Mouse (Mus musculus) heart, embryonic 12.5 days (tissue): ENCODE results near the gene Grsf1. TPM values are rescaled to one million over a fixed set of nuclear protein-coding genes. Genes with fewer than 3 reads are reported as not detected.

Experiments
- ATAC-seq: fragments of 200-750 bp; cut with Nextera tagmentation; 2 replicates; pipeline ENCODE4 v1.8.0; 2017; ENCODE audit warnings: moderate TSS enrichment, moderate library complexity; ENCODE audit not compliant: insufficient number of reproducible peaks, low FRiP score
- H3K27ac ChIP-seq: fragments of 300-500 bp; sonication (generic); 2 replicates; pipeline ENCODE4 v1.5.1; 2016; ENCODE audit warnings: mild to moderate bottlenecking, moderate library complexity; ENCODE audit not compliant: poor library complexity, severe bottlenecking
- H3K27me3 ChIP-seq: fragments of 300-500 bp; sonication (generic); replicated peaks from 2 replicates; pipeline ENCODE4 v1.6.1; 2016; ENCODE audit warnings: mild to moderate bottlenecking, moderate library complexity
- H3K36me3 ChIP-seq: fragments of 300-500 bp; sonication (generic); 2 replicates; pipeline ENCODE4 v1.6.1; 2016; ENCODE audit warnings: mild to moderate bottlenecking, moderate library complexity
- H3K4me1 ChIP-seq: fragments of 300-500 bp; sonication (generic); replicated peaks from 2 replicates; pipeline ENCODE4 v1.6.1; 2016; ENCODE audit warnings: mild to moderate bottlenecking
- H3K4me2 ChIP-seq: fragments of 300-500 bp; sonication (generic); 2 replicates; pipeline ENCODE4 v1.6.1; 2016; ENCODE audit warnings: mild to moderate bottlenecking, moderate library complexity
- H3K4me3 ChIP-seq: fragments of 300-500 bp; sonication (generic); 2 replicates; pipeline ENCODE4 v1.5.1; 2016; ENCODE audit warnings: mild to moderate bottlenecking
- H3K9ac ChIP-seq: fragments of 300-500 bp; sonication (generic); 2 replicates; pipeline ENCODE4 v1.6.1; 2016; ENCODE audit warnings: mild to moderate bottlenecking, moderate library complexity
- H3K9me3 ChIP-seq: fragments of 300-500 bp; sonication (generic); replicated peaks from 2 replicates; pipeline ENCODE4 v1.6.1; 2016; ENCODE audit warnings: mild to moderate bottlenecking, moderate library complexity
- WGBS: fragments of 180-500 bp; shearing (Covaris S2); methylation state at CpG from one replicate; pipeline ENCODE4 v1.1.7; 2016; 5-methylcytosine and 5-hydroxymethylcytosine counted together
- polyA plus RNA-seq: library from polyadenylated mRNA; unstranded; fragments of >200 nt; fragmentation: Nextera tagmentation; extraction: Ambion mirVana; gene quantifications from 2 replicates; pipeline ENCODE4 v1.2.1, GENCODE M21; 2016

The Grsf1 gene
- polyA plus RNA-seq, 1 experiment from 2014 or later, result 90.1 TPM

GRCm38 (mm10) chr5:88629987-88630386 is 46.0 kb downstream of the Grsf1 start:
- Histone ChIP-seq H3K4me2 (no peak overlapping the region), H3K36me3 (peaks cover 43% of the 10 kb centered on the region), H3K4me3 (no peak overlapping the region), H3K27ac (no peak overlapping the region), H3K9me3 (no peaks in the 10 kb centered on the region), H3K9ac (no peak overlapping the region), H3K4me1 (peaks cover 11% of the 10 kb centered on the region), H3K27me3 (no peaks in the 10 kb centered on the region)
- 75% methylated on average over 8 of the region's 8 CpGs for WGBS
- ATAC-seq, result no peak

DNA sequence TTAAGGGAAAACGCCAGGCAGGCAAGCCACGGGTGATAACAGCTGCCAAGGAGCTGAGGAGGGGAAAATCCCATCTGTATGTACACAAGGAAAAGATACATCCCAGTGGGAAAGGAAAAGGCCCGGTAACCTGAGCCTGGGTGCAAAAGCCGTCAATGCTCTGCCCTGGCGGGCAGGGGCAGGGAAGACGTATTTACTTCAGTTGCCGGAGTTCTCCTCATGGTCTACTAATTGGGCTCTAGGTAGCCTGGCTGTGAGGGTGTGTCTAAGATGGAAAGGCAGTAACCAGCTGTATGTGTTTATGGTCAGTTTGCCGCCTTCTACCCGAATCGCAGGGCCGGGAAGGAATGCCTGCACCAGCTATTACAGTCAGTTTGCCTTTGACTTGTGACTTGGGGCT is 46.8 kb downstream of the Grsf1 start:
- Histone ChIP-seq H3K9me3 (no peaks in the 10 kb centered on the region), H3K27me3 (no peaks in the 10 kb centered on the region), H3K9ac (no peak overlapping the region), H3K27ac (no peak overlapping the region), H3K4me1 (peaks cover 11% of the 10 kb centered on the region), H3K4me2 (no peak overlapping the region), H3K36me3 (peaks cover 36% of the 10 kb centered on the region), H3K4me3 (no peak overlapping the region)
- no peak for ATAC-seq
- 80% methylated on average over 11 of the region's 11 CpGs for WGBS

DNA sequence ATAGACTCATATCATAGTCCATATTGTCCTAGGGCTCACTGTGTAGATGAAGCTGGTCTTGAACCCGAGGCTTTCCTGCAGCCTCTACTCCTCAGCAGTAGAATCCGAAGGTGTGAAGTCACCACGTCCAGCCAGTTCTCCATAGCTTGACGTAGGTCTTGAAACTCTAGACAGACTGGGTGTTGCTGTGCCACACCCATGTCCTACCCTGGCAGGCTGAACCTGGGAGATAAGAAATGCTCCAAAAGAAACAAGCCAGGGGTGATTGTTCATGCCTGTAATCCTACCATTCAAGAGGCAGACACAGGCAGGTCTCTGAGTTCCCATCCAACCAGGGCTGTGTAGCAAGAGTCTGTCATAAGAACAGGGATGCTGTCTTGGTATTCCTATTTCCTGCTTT is 48.4 kb downstream of the Grsf1 start:
- H3K9me3 ChIP-seq, result no peaks in the 10 kb centered on the region
- no peaks in the 10 kb centered on the region for H3K27me3 ChIP-seq
- peaks cover 11% of the 10 kb centered on the region for H3K4me1 ChIP-seq
- H3K4me3 ChIP-seq, result no peak overlapping the region
- H3K4me2 ChIP-seq, result no peak overlapping the region
- H3K9ac ChIP-seq, result no peak overlapping the region
- peaks cover 26% of the 10 kb centered on the region for H3K36me3 ChIP-seq
- no peak overlapping the region for H3K27ac ChIP-seq
- ATAC-seq, result peak; percentile 87
- 72% methylated on average over 4 of the region's 4 CpGs for WGBS

- WGBS, result 83% methylated on average over 4 of the region's 4 CpGs
Measured at GRCm38 (mm10) chr5:88616988-88617387, 59.0 kb downstream of the Grsf1 start.

DNA sequence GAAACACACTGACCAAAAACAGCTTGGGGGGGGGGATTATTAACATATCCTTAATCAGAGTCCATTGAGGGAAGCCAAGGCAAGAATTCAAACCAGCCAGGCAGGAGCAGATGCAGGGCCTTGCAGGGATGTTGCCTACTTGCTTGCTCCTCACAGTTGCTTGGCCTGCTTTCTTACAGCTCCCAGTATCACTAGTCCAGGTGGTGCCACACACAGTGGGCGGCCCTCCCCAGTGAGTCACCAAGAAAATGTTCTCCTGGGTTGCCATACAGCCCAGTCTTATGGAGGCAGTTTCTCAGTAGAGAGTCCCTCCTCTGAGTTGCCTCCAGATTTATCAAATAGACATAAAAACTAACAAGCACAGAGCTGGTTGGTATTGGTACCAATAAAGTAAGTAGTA is 61.8 kb downstream of the Grsf1 start:
- no peaks in the 10 kb centered on the region for H3K9me3 ChIP-seq
- H3K9ac ChIP-seq, result no peak overlapping the region; the same call in 1 of the 2 replicates
- H3K27ac ChIP-seq, result no peak overlapping the region
- 82% methylated on average over 1 of the region's 1 CpGs for WGBS
- H3K4me1 ChIP-seq, result no peaks in the 10 kb centered on the region
- H3K27me3 ChIP-seq, result no peaks in the 10 kb centered on the region
- no peak overlapping the region for H3K4me2 ChIP-seq
- peaks cover 36% of the 10 kb centered on the region for H3K36me3 ChIP-seq
- ATAC-seq, result no peak
- H3K4me3 ChIP-seq, result no peak overlapping the region

More at GRCm38 (mm10) chr5:88616988-88617387, 59.0 kb downstream of the Grsf1 start:
- H3K27ac ChIP-seq, result no peak overlapping the region
- no peaks in the 10 kb centered on the region for H3K9me3 ChIP-seq
- peaks cover 48% of the 10 kb centered on the region for H3K36me3 ChIP-seq
- no peaks in the 10 kb centered on the region for H3K27me3 ChIP-seq
- H3K4me1 ChIP-seq, result no peaks in the 10 kb centered on the region
- H3K9ac ChIP-seq, result no peak overlapping the region
- no peak overlapping the region for H3K4me3 ChIP-seq
- H3K4me2 ChIP-seq, result no peak overlapping the region
- no peak for ATAC-seq

Other genes with a start within 250 kb of the Grsf1 start
- not detected in 2 replicates for gene Ambn, start 220.2 kb downstream of the Grsf1 start, polyA plus RNA-seq
- not detected in 2 replicates for gene Enam, start 188.2 kb downstream of the Grsf1 start, polyA plus RNA-seq
- gene Jchain, start 148.3 kb downstream of the Grsf1 start, polyA plus RNA-seq, result 0.24 TPM in 1 of 2 replicates, not detected in the other
- gene Utp3, start 121.7 kb downstream of the Grsf1 start, polyA plus RNA-seq, result 47.4 and 49.1 TPM in 2 replicates
- gene Rufy3, start 111.1 kb downstream of the Grsf1 start, polyA plus RNA-seq, result 15.2 and 15.9 TPM in 2 replicates
- 32.6 and 36.7 TPM in 2 replicates for gene Mob1b, start 44.7 kb upstream of the Grsf1 start, polyA plus RNA-seq
- gene Dck, start 88.8 kb upstream of the Grsf1 start, polyA plus RNA-seq, result 48.3 and 49.1 TPM in 2 replicates
- 5.6 TPM in 2 replicates for gene Slc4a4, start 210.6 kb upstream of the Grsf1 start, polyA plus RNA-seq